Mouse (Mus musculus) erythroblast, embryonic 14.5 days (primary cell): ENCODE data around the gene Scg2.

Experiments used
- GATA1 ChIP-seq: IDR thresholded peaks from 2 replicates; pipeline ENCODE4 v1.6.1; 2012; ENCODE audit warnings: low read length, inconsistent platforms, mixed read lengths
- TAL1 ChIP-seq: IDR thresholded peaks from 3 replicates; pipeline ENCODE4 v1.6.1; 2012; ENCODE audit warnings: low read length, inconsistent platforms, mixed read lengths

GRCm38 (mm10) chr1:79469871-79470270 lies 30.0 kb upstream of the Scg2 start:
- TF ChIP-seq GATA1 (no peak), TAL1 (no peak)
